Mouse (Mus musculus) right cerebral cortex, postnatal 36 days (tissue): ENCODE measurements around the gene Dusp14.

Experiments
- DNase-seq, 2 experiments: peaks; one replicate each; pipeline ENCODE4 v3.0.0; 2022; ENCODE audit warnings: low spot score in 2 of 2, mixed read lengths in 1 of 2

Dusp14 gene

GRCm38 (mm10) chr11:84016810-84017508, 52.1 kb downstream of the Dusp14 start:
- DNase-seq = no peak

DNA sequence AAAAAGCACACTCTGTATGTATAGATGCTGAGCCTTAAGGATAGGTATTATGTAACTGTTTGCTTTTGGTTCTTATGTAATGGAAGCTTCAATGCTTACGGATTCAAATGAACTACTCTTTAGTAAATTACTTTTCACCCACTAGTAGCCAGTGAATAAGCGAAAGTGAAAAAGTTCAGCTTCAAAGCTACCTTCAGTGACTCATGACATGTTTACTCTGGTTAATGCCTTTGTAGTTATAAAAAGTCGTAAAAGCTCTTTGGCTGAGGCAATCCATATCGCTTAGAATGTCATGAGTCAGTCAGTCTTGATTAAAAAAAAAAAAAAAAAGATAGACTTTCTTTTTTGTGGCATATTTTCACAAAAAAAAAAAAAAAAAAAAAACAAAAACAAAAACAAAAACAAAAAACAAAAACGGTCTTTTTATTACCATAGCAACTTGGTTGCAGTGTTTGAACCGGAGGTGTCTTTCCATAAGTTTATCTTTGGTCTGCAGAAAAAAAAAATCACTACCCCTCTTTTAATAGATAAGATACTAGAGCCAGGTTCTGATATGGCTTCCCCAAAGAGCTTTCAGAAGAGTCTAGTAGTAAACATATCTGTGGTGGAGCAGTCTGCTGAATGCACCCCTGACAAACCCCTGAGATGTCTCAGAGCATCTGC, 52.8 kb downstream of the Dusp14 start:
- no peak for DNase-seq

DNA sequence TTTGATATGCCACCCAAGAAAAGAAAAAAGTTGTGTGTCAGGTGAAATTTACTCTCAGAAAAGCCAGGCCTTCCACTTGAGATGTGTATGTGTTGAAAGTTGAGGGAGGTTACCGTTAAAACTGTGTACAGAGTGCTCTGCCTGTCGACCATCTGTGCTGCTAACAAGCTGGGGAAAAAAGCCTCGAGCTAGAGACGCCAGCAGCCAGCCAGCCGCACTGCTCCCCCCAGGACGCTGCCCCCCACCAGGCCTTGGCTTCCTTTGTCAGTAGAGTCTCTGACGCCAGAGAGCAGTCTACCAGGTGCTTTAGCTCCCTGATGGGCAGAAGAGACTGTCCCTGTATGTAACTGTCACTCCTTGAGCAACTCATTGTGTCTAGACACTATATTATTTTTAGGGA, 56.0 kb downstream of the Dusp14 start:
- DNase-seq = peak in 1 of 2 experiments; percentile 38

- no peak for DNase-seq
These were observed 57.5 kb downstream of the Dusp14 start for GRCm38 (mm10) chr11:84011576-84011975.

DNA sequence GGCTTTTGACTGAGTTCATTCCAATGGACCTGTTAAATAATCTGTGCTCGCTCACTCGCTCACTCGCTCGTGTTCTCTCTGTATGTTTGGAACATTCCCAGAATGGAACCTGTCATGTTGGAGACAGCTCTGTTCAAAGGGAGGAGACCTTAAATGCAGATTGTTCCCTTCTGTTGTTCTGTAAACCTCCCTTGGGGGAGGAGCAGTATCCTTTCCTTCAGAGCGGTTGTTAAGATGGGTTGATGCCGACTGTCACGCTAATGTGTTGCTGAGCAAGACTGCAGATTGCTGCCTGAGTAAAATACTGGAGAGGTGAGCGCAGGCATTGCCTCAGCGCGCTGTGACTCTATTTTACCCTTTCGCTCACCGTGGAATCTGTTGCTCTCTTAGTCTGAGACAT, 58.0 kb downstream of the Dusp14 start:
- DNase-seq = no peak

DNA sequence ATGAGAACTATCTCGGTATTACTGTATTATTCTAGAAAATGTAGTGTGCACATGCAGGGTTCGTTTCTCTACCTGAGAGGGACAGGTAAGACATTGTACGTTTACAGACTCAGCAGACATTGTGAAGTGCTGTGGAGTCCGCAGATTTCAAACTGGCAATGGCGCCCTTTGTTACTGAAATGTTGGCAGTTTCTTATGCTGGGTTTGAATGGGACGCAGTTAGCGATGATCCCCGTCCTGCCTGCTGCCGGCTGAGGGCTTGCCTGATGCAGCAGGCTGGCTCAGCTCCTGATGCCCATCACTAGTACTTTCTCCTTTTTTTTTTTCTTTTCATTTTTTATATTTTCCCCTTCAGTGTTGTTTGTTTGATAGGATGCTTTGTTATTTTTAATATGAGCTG, 58.6 kb downstream of the Dusp14 start:
- no peak for DNase-seq

GRCm38 (mm10) chr11:84009001-84009400, 60.1 kb downstream of the Dusp14 start:
- DNase-seq = no peak

DNA sequence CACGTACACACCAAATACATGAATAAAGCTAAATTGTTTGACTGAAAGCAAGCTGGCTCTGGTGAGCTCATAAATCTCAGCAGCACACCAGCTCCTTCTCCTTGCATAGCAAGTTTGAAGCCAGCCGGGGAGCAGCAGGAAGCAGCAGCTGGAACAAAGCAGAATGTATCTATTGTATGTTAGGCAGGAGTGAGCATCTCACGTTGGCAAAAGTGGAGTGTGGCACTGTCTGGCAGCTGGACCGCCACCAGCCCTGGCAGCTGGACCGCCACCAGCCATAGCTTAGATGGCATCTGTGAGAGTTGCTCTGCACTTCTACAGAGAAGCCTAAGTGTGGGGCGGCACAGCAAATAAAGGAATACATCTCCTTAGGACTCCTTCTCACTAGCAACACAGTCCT, 65.1 kb downstream of the Dusp14 start:
- DNase-seq = no peak

DNA sequence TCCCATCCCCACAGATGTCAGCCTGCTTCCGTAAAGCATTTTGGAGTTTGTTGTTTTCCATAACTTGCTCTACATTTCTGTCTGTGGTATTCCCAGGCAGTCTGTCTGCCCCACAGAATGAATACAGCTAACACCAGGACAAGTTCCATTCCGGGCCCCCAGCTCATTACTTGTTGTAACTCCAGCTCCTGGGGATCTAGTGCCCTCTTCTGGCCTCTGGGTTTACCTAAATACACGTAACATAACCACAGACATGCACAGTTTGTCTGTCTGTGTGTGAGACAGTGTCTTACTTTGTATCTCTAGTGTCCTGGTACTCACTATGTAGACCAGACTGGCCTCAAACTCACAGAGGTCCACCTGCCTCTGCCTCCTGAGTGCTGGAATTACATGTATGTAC, 67.8 kb downstream of the Dusp14 start:
- no peak for DNase-seq

GRCm38 (mm10) chr11:83999411-83999915, 69.6 kb downstream of the Dusp14 start:
- DNase-seq = no peak

- no peak for DNase-seq
These were observed 70.1 kb downstream of the Dusp14 start for GRCm38 (mm10) chr11:83998993-83999392.
